Mouse (Mus musculus) heart, embryonic 14.5 days (tissue): ENCODE results near the gene Inpp4b. TPM values are rescaled to one million over a fixed set of nuclear protein-coding genes. Genes with fewer than 3 reads are reported as not detected.
"Not testable (repeated sequence)": the region's sequence is repeated elsewhere in the genome, so short reads cannot be mapped to it uniquely, and the experiment has no call there.

Experiments used
- ATAC-seq: fragments of 200-750 bp; cut with Nextera tagmentation; 2 replicates; pipeline ENCODE4 v1.8.0; 2017; ENCODE audit warnings: low read depth, moderate TSS enrichment; ENCODE audit not compliant: insufficient number of reproducible peaks, insufficient read depth, low FRiP score
- H3K27ac ChIP-seq, 2 experiments: fragments of 200-500 bp in 1 of 2; fragments of 300-500 bp in 1 of 2; sonication (generic) in 1 of 2; replicated peaks in 1 of 2; 2 replicates each; pipeline ENCODE4 v1.5.1; 2012 to 2014; ENCODE audit warnings: low read depth in 2 of 2, low read length in 2 of 2, control low read depth in 1 of 2, mild to moderate bottlenecking in 1 of 2, mixed read lengths in 1 of 2; ENCODE audit not compliant: control insufficient read depth in 1 of 2, insufficient read depth in 1 of 2
- H3K27me3 ChIP-seq: fragments of 300-500 bp; sonication (generic); 2 replicates; pipeline ENCODE4 v1.6.1; 2014; ENCODE audit warnings: mild to moderate bottlenecking, low read length, control low read depth; ENCODE audit not compliant: control insufficient read depth, insufficient read depth
- H3K36me3 ChIP-seq: fragments of 300-500 bp; sonication (generic); 2 replicates; pipeline ENCODE4 v1.6.1; 2014; ENCODE audit warnings: mild to moderate bottlenecking, control low read depth, low read length, mixed read lengths; ENCODE audit not compliant: control insufficient read depth, insufficient read depth
- H3K4me1 ChIP-seq, 2 experiments: fragments of 200-500 bp in 1 of 2; fragments of 300-500 bp in 1 of 2; sonication (generic) in 1 of 2; 2 replicates each; pipeline ENCODE4 v1.6.1; 2012 to 2014; ENCODE audit warnings: low read length in 2 of 2, control low read depth in 1 of 2, mixed read lengths in 1 of 2; ENCODE audit not compliant: control insufficient read depth in 2 of 2, insufficient read depth in 2 of 2
- H3K4me2 ChIP-seq: fragments of 300-500 bp; sonication (generic); 2 replicates; pipeline ENCODE4 v1.6.1; 2014; ENCODE audit warnings: mild to moderate bottlenecking, low read length
- H3K4me3 ChIP-seq, 2 experiments: fragments of 200-500 bp in 1 of 2; fragments of 300-500 bp in 1 of 2; sonication (generic) in 1 of 2; 2 replicates each; pipeline ENCODE4 v1.5.1; 2012 to 2014; ENCODE audit warnings: low read length in 2 of 2, mild to moderate bottlenecking in 2 of 2, control low read depth in 1 of 2, low read depth in 1 of 2, moderate library complexity in 1 of 2; ENCODE audit not compliant: control insufficient read depth in 1 of 2, insufficient read depth in 1 of 2
- H3K9ac ChIP-seq: fragments of 300-500 bp; sonication (generic); 2 replicates; pipeline ENCODE4 v1.6.1; 2014; ENCODE audit warnings: mild to moderate bottlenecking, low read length
- H3K9me3 ChIP-seq: fragments of 300-500 bp; sonication (generic); 2 replicates; pipeline ENCODE4 v1.6.1; 2016; ENCODE audit warnings: low read length, control low read depth; ENCODE audit not compliant: control insufficient read depth
- WGBS: fragments of 180-500 bp; shearing (Covaris S2); extraction: QIAGEN DNeasy Blood & Tissue Kit; methylation state at CpG from one replicate; pipeline ENCODE4 v1.1.7; 2014; 5-methylcytosine and 5-hydroxymethylcytosine counted together
- polyA plus RNA-seq: library from polyadenylated mRNA; unstranded; fragments of >200 nt; fragmentation: Nextera tagmentation; extraction: Ambion mirVana; gene quantifications from 2 replicates; pipeline ENCODE4 v1.2.1, GENCODE M21; 2014

The Inpp4b gene
- polyA plus RNA-seq, 1 experiment from 2014 or later: 15.7 TPM

GRCm38 (mm10) chr8:81806797-81807196, 464.4 kb downstream of the Inpp4b start:
- H3K9me3 ChIP-seq: no peaks in the 10 kb centered on the region
- ATAC-seq: peak; percentile 59; the same call in 1 of the 2 replicates
- H3K27me3 ChIP-seq: no peaks in the 10 kb centered on the region
- H3K4me2 ChIP-seq: no peak overlapping the region
- no peak overlapping the region for H3K27ac ChIP-seq
- no peak overlapping the region for H3K9ac ChIP-seq
- H3K36me3 ChIP-seq: no peaks in the 10 kb centered on the region
- no peak overlapping the region for H3K4me3 ChIP-seq
- no peaks in the 10 kb centered on the region for H3K4me1 ChIP-seq

DNA sequence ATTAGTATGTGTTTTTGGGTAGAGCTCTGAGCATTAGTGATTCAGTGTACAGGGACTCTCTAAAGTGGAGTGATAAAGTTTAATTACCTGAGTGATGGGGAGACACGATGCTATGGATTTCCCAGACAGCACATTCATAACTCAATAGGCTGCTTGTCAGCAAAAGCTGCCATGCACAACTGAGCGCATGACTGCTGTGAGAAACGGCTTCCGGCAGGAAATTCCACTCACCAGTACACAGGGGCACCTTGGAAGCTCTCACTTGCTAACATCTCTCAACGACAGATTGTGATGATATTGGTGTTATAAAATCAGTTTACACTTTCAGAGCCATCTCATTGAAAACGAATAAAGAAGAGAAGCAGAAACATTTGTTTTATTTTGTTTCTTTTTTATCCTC, 465.2 kb downstream of the Inpp4b start:
- Histone ChIP-seq H3K4me3 (no peak overlapping the region), H3K4me1 (no peaks in the 10 kb centered on the region), H3K36me3 (no peaks in the 10 kb centered on the region), H3K4me2 (no peak overlapping the region), H3K27ac (no peak overlapping the region), H3K27me3 (no peaks in the 10 kb centered on the region), H3K9me3 (no peaks in the 10 kb centered on the region), H3K9ac (no peak overlapping the region)
- ATAC-seq: no peak
- WGBS: 48% methylated on average over 6 of the region's 6 CpGs

DNA sequence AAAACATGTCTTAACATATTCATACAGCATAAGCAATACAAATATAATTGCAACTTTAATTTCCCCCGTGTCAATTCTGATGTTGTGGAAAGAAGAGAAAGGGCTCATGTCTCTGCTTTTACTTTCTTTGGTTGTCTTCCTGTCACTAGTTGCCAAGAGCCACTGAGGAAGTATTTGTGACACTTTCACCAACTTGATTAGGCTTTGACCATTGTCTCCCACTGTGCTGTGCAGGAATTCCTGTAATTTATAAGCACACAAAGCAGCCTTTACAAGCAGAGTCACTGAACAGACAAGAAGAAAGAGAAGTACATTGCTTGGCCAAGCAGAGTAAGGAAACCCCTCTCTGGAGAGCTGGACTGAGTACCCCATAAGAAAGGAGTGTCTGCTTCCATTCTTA, 466.1 kb downstream of the Inpp4b start:
- H3K4me1 ChIP-seq: no peaks in the 10 kb centered on the region
- no peak overlapping the region for H3K27ac ChIP-seq
- no peak for ATAC-seq
- H3K9ac ChIP-seq: no peak overlapping the region
- WGBS: 37% methylated on average over 1 of the region's 1 CpGs
- no peaks in the 10 kb centered on the region for H3K27me3 ChIP-seq
- no peak overlapping the region for H3K4me3 ChIP-seq
- no peaks in the 10 kb centered on the region for H3K36me3 ChIP-seq
- H3K9me3 ChIP-seq: no peaks in the 10 kb centered on the region
- H3K4me2 ChIP-seq: no peak overlapping the region

- H3K9ac ChIP-seq, H3K36me3 ChIP-seq, H3K9me3 ChIP-seq, H3K4me3 ChIP-seq, H3K4me2 ChIP-seq, H3K4me1 ChIP-seq, H3K27ac ChIP-seq, H3K27me3 ChIP-seq, ATAC-seq: not testable (repeated sequence)
These were observed 467.1 kb downstream of the Inpp4b start for GRCm38 (mm10) chr8:81809414-81809813.

DNA sequence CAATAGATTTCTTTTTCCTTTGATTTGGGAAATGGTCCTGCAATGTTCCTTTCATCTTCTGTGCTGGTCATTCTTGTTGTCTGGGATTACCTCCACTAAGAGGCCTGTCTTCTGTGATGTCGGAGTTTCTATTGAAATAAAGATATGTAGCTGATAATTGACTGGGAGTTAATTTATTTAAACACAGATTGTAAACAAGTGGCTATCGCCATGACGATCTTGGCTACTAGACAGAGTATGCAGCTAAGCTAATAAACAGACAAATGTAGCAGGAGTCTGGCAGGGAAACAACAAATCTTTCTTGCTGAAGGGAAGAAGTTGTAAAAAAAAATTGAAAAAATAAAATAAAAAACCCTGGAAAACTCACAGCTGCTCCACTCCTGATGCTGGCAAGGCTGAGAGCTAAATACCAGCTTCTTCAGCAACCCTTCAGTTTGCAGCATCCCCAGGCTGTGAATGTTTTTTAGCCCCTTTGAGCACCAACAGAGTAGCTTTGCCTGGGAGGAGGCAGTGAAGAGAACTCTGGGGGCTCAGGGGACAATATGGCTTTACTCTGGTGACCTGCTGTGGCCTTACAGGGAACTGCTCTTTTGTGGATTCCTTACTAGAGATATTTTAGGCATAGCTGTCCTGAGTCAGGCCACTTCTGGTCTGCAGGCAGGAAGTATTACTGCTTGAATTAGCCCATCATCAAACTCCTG, 469.8 kb downstream of the Inpp4b start:
- no peaks in the 10 kb centered on the region for H3K4me1 ChIP-seq
- no peaks in the 10 kb centered on the region for H3K9me3 ChIP-seq
- no peaks in the 10 kb centered on the region for H3K36me3 ChIP-seq
- H3K4me3 ChIP-seq: no peak overlapping the region
- no peak overlapping the region for H3K27ac ChIP-seq
- WGBS: 34% methylated on average over 3 of the region's 3 CpGs
- no peak overlapping the region for H3K9ac ChIP-seq
- H3K27me3 ChIP-seq: no peaks in the 10 kb centered on the region
- ATAC-seq: no peak
- no peak overlapping the region for H3K4me2 ChIP-seq

DNA sequence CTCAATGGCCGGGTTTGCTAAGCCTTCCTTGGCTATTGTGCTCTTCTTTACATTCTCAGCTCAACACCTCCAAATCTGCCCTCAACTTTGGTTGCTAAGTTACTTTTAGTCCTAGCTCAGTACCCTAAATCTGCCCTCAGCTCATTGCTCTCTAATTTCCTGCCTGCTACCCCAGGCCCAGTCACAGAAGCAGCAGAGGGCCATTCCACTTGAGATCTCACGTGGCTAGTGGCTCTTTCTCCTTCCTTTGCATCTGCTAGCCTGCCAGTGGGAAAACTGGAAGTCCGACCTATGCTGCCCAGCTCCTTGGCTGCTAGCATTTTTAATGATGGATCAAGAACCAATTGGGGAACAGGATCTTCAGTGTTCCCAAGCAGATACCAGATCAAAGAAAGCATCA, 472.4 kb downstream of the Inpp4b start:
- Histone ChIP-seq H3K27me3 (no peaks in the 10 kb centered on the region), H3K9me3 (no peaks in the 10 kb centered on the region), H3K4me1 (no peaks in the 10 kb centered on the region), H3K4me2 (no peak overlapping the region), H3K27ac (no peak overlapping the region), H3K36me3 (no peaks in the 10 kb centered on the region), H3K9ac (no peak overlapping the region), H3K4me3 (no peak overlapping the region)
- WGBS: 45% methylated on average over 3 of the region's 3 CpGs
- ATAC-seq: no peak

DNA sequence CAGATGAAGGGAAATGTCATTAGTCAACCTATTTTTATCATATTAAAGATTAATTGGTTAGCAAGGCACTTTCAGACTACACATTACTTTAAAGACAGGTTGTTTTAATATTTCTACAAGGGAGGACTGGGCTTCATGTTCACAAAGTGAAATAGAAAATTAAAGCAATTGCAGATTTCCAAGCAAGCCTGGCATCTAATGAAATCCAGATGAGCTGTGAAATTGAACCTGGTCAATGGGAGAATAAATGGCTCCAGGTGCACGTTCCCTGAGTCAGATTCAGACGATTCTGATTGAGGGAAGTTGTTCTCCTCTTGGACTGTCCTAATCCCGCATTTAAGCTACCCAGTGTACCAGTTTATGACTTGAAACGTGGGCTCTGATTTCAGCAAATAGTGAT, 473.2 kb downstream of the Inpp4b start:
- H3K36me3 ChIP-seq: no peaks in the 10 kb centered on the region
- no peaks in the 10 kb centered on the region for H3K4me1 ChIP-seq
- no peak overlapping the region for H3K9ac ChIP-seq
- WGBS: 68% methylated on average over 4 of the region's 4 CpGs
- H3K27ac ChIP-seq: no peak overlapping the region
- H3K4me2 ChIP-seq: no peak overlapping the region
- no peak for ATAC-seq
- no peaks in the 10 kb centered on the region for H3K27me3 ChIP-seq
- no peak overlapping the region for H3K4me3 ChIP-seq
- no peaks in the 10 kb centered on the region for H3K9me3 ChIP-seq

DNA sequence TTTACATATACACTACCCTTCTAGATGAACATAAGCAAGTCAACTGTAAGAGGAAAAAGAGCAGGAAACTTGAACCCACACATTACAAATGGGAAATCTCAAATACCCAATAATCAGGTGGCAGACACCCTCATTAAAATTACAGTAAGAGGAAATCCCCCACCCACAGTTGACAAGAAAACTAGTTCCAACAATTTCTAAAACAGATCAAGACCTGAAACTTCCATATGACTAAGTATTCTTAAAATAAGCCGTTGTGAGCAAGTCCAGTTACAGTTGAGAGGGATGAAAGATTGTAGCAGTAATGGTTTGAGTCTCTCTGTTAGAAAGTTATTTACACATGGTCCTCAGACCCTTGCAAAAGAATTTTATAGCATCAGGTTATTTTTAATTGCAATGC, 480.8 kb downstream of the Inpp4b start:
- H3K27ac ChIP-seq: no peak overlapping the region
- H3K4me3 ChIP-seq: no peak overlapping the region
- no peak for ATAC-seq
- H3K9ac ChIP-seq: no peak overlapping the region
- H3K4me1 ChIP-seq: no peaks in the 10 kb centered on the region
- no peak overlapping the region for H3K4me2 ChIP-seq
- 77% methylated on average over 1 of the region's 1 CpGs for WGBS
- H3K9me3 ChIP-seq: no peaks in the 10 kb centered on the region
- no peaks in the 10 kb centered on the region for H3K36me3 ChIP-seq
- H3K27me3 ChIP-seq: no peaks in the 10 kb centered on the region
